Mouse (Mus musculus) intestine, postnatal 0 days (tissue): ENCODE measurements around the gene Tspan3. TPM values are rescaled to one million over a fixed set of nuclear protein-coding genes. Genes with fewer than 3 reads are reported as not detected.
A peak's percentile ranks its signal among the peaks of the same experiment; 100 is the strongest.

Experiments used
- ATAC-seq: fragments of 200-750 bp; cut with Nextera tagmentation; 2 replicates; pipeline ENCODE4 v1.8.0; 2017; ENCODE audit warnings: mild to moderate bottlenecking, moderate TSS enrichment, moderate library complexity
- H3K27ac ChIP-seq: fragments of 300-500 bp; sonication (generic); 2 replicates; pipeline ENCODE4 v1.5.1; 2014; ENCODE audit warnings: mild to moderate bottlenecking, low read depth, low read length, moderate library complexity
- H3K27me3 ChIP-seq: fragments of 300-500 bp; sonication (generic); replicated peaks from 2 replicates; pipeline ENCODE4 v1.6.1; 2014; ENCODE audit warnings: low read length, mixed read lengths; ENCODE audit not compliant: control insufficient read depth, insufficient read depth
- H3K36me3 ChIP-seq: fragments of 300-500 bp; sonication (generic); 2 replicates; pipeline ENCODE4 v1.6.1; 2014; ENCODE audit warnings: mild to moderate bottlenecking, moderate library complexity; ENCODE audit not compliant: control insufficient read depth, insufficient read depth
- H3K4me1 ChIP-seq: fragments of 300-500 bp; sonication (generic); replicated peaks from 2 replicates; pipeline ENCODE4 v1.6.1; 2014; ENCODE audit warnings: antibody characterized with exemption, low read length, mixed read lengths; ENCODE audit not compliant: control insufficient read depth, insufficient read depth
- H3K4me2 ChIP-seq: fragments of 300-500 bp; sonication (generic); replicated peaks from 2 replicates; pipeline ENCODE4 v1.6.1; 2014; ENCODE audit warnings: low read depth, mild to moderate bottlenecking, moderate library complexity
- H3K4me3 ChIP-seq: fragments of 300-500 bp; sonication (generic); 2 replicates; pipeline ENCODE4 v1.5.1; 2014; ENCODE audit warnings: low read depth, low read length
- H3K9ac ChIP-seq: fragments of 300-500 bp; sonication (generic); 2 replicates; pipeline ENCODE4 v1.6.1; 2014; ENCODE audit warnings: mild to moderate bottlenecking, low read depth, low read length
- H3K9me3 ChIP-seq: fragments of 300-500 bp; sonication (generic); 2 replicates; pipeline ENCODE4 v1.6.1; 2016; ENCODE audit warnings: mixed run types; ENCODE audit not compliant: control insufficient read depth
- CTCF ChIP-seq: sonication (generic); IDR thresholded peaks from 2 replicates; pipeline ENCODE4 v1.5.1; 2016; ENCODE audit warnings: low read depth, mild to moderate bottlenecking, control low read depth, antibody characterized with exemption, moderate library complexity
- WGBS: fragments of 180-500 bp; shearing (Covaris S2); extraction: QIAGEN DNeasy Blood & Tissue Kit; methylation state at CpG from one replicate; pipeline ENCODE4 v1.1.7; 2014; 5-methylcytosine and 5-hydroxymethylcytosine counted together
- polyA plus RNA-seq: library from polyadenylated mRNA; unstranded; fragments of >200 nt; fragmentation: Nextera tagmentation; extraction: Ambion mirVana; gene quantifications from 2 replicates; pipeline ENCODE4 v1.2.1, GENCODE M21; 2015

The Tspan3 gene
- polyA plus RNA-seq, 1 experiment from 2014 or later = 230 TPM

GRCm38 (mm10) chr9:56123613-56124012 lies 41.7 kb downstream of the Tspan3 start:
- no peak for ATAC-seq

GRCm38 (mm10) chr9:56122973-56123372 lies 42.3 kb downstream of the Tspan3 start:
- 43% methylated on average over 8 of the region's 8 CpGs for WGBS
- H3K27me3 ChIP-seq = 0 out of 2 replicates have a peak, but pooled peaks cover 3% of the 10 kb centered on the region

More at GRCm38 (mm10) chr9:56123613-56124012, 41.7 kb downstream of the Tspan3 start:
- no peak overlapping the region for H3K4me3 ChIP-seq
- WGBS = 84% methylated on average over 7 of the region's 7 CpGs
- H3K27me3 ChIP-seq = 0 out of 2 replicates have a peak, but pooled peaks cover 3% of the 10 kb centered on the region
- no peaks in the 10 kb centered on the region for H3K9me3 ChIP-seq
- no peak overlapping the region for H3K9ac ChIP-seq
- peaks cover under 1% of the 10 kb centered on the region; the same call in 1 of the 2 replicates for H3K36me3 ChIP-seq
- no peak overlapping the region for H3K27ac ChIP-seq
- no peak for TF ChIP-seq CTCF
- no peak overlapping the region for H3K4me2 ChIP-seq
- 0 out of 2 replicates have a peak, but pooled peaks cover 3% of the 10 kb centered on the region for H3K4me1 ChIP-seq

GRCm38 (mm10) chr9:56121097-56121496 lies 44.2 kb downstream of the Tspan3 start:
- no peak for ATAC-seq

More at GRCm38 (mm10) chr9:56122973-56123372, 42.3 kb downstream of the Tspan3 start:
- Histone ChIP-seq H3K27ac (no peak overlapping the region), H3K9ac (no peak overlapping the region), H3K4me2 (no peak overlapping the region), H3K4me1 (0 out of 2 replicates have a peak, but pooled peaks cover 3% of the 10 kb centered on the region), H3K9me3 (no peaks in the 10 kb centered on the region), H3K36me3 (no peaks in the 10 kb centered on the region), H3K4me3 (no peak overlapping the region)
- ATAC-seq = no peak
- no peak for TF ChIP-seq CTCF

GRCm38 (mm10) chr9:56119651-56120050 lies 45.6 kb downstream of the Tspan3 start:
- Histone ChIP-seq H3K4me3 (no peak overlapping the region), H3K27me3 (0 out of 2 replicates have a peak, but pooled peaks cover 3% of the 10 kb centered on the region), H3K4me2 (no peak overlapping the region), H3K4me1 (0 out of 2 replicates have a peak, but pooled peaks cover 3% of the 10 kb centered on the region), H3K36me3 (no peaks in the 10 kb centered on the region), H3K9me3 (no peaks in the 10 kb centered on the region), H3K27ac (no peak overlapping the region), H3K9ac (no peak overlapping the region)
- ATAC-seq = no peak
- 0 out of 2 replicates have a peak, but pooled peaks have one; percentile 9 for TF ChIP-seq CTCF
- 58% methylated on average over 2 of the region's 2 CpGs for WGBS

More at GRCm38 (mm10) chr9:56121097-56121496, 44.2 kb downstream of the Tspan3 start:
- Histone ChIP-seq H3K9me3 (no peaks in the 10 kb centered on the region), H3K4me1 (0 out of 2 replicates have a peak, but pooled peaks cover 3% of the 10 kb centered on the region), H3K4me2 (no peak overlapping the region), H3K27me3 (0 out of 2 replicates have a peak, but pooled peaks cover 3% of the 10 kb centered on the region), H3K9ac (no peak overlapping the region), H3K27ac (no peak overlapping the region), H3K4me3 (no peak overlapping the region), H3K36me3 (no peaks in the 10 kb centered on the region)
- WGBS = 23% methylated on average over 7 of the region's 7 CpGs
- TF ChIP-seq CTCF = peak; percentile 79

- Histone ChIP-seq H3K9me3 (no peaks in the 10 kb centered on the region), H3K27me3 (0 out of 2 replicates have a peak, but pooled peaks cover 3% of the 10 kb centered on the region), H3K9ac (no peak overlapping the region), H3K4me1 (0 out of 2 replicates have a peak, but pooled peaks cover 3% of the 10 kb centered on the region), H3K27ac (no peak overlapping the region), H3K4me3 (peak overlapping the region; percentile 16), H3K4me2 (peak overlapping the region; percentile 62), H3K36me3 (no peaks in the 10 kb centered on the region)
- 4% methylated on average over 14 of the region's 14 CpGs for WGBS
- TF ChIP-seq CTCF = peak; percentile 100
- peak; percentile 11; the same call in 1 of the 2 replicates for ATAC-seq
Measured at GRCm38 (mm10) chr9:56118582-56118981, 46.7 kb downstream of the Tspan3 start.

GRCm38 (mm10) chr9:56118091-56118490 lies 47.2 kb downstream of the Tspan3 start:
- no peak; the same call in 1 of the 2 replicates for ATAC-seq
- Histone ChIP-seq H3K27me3 (0 out of 2 replicates have a peak, but pooled peaks cover 3% of the 10 kb centered on the region), H3K9ac (no peak overlapping the region), H3K4me3 (no peak overlapping the region), H3K4me1 (0 out of 2 replicates have a peak, but pooled peaks cover 3% of the 10 kb centered on the region), H3K36me3 (no peaks in the 10 kb centered on the region), H3K27ac (no peak overlapping the region), H3K9me3 (no peaks in the 10 kb centered on the region), H3K4me2 (no peak overlapping the region)
- TF ChIP-seq CTCF = no peak
- 82% methylated on average over 5 of the region's 5 CpGs for WGBS
